Mouse (Mus musculus) limb, embryonic 14.5 days (tissue): ENCODE measurements around the gene Cmya5. TPM values are rescaled to one million over a fixed set of nuclear protein-coding genes. Genes with fewer than 3 reads are reported as not detected.

Experiments
- ATAC-seq: fragments of 200-750 bp; cut with Nextera tagmentation; 2 replicates; pipeline ENCODE4 v1.8.0; 2017; ENCODE audit warnings: low read depth, moderate number of reproducible peaks, moderate TSS enrichment; ENCODE audit not compliant: low FRiP score
- DNase-seq: peaks from one replicate; pipeline ENCODE4 v3.0.0-alpha.2; 2015; ENCODE audit warnings: low spot score
- H3K27ac ChIP-seq: fragments of 300-500 bp; sonication (generic); replicated peaks from 2 replicates; pipeline ENCODE4 v1.5.1; 2014; ENCODE audit warnings: low read depth, mild to moderate bottlenecking, low read length, moderate library complexity, mixed read lengths
- H3K27me3 ChIP-seq: fragments of 300-500 bp; sonication (generic); 2 replicates; pipeline ENCODE4 v1.6.1; 2014; ENCODE audit warnings: low read length, mixed read lengths; ENCODE audit not compliant: control insufficient read depth, insufficient read depth
- H3K36me3 ChIP-seq: fragments of 300-500 bp; sonication (generic); 2 replicates; pipeline ENCODE4 v1.6.1; 2014; ENCODE audit warnings: mild to moderate bottlenecking, low read length, moderate library complexity, mixed read lengths; ENCODE audit not compliant: control insufficient read depth, insufficient read depth
- H3K4me1 ChIP-seq: fragments of 300-500 bp; sonication (generic); 2 replicates; pipeline ENCODE4 v1.6.1; 2014; ENCODE audit warnings: antibody characterized with exemption, low read length, mixed read lengths; ENCODE audit not compliant: control insufficient read depth, insufficient read depth
- H3K4me2 ChIP-seq: fragments of 300-500 bp; sonication (generic); replicated peaks from 2 replicates; pipeline ENCODE4 v1.6.1; 2014; ENCODE audit warnings: low read depth, mild to moderate bottlenecking, low read length, moderate library complexity; ENCODE audit not compliant: severe bottlenecking
- H3K4me3 ChIP-seq: fragments of 300-500 bp; sonication (generic); replicated peaks from 2 replicates; pipeline ENCODE4 v1.5.1; 2014; ENCODE audit warnings: low read length
- H3K9ac ChIP-seq: fragments of 300-500 bp; sonication (generic); 2 replicates; pipeline ENCODE4 v1.6.1; 2014; ENCODE audit warnings: mild to moderate bottlenecking, low read depth, low read length, moderate library complexity; ENCODE audit not compliant: severe bottlenecking
- H3K9me3 ChIP-seq: fragments of 300-500 bp; sonication (generic); 2 replicates; pipeline ENCODE4 v1.6.1; 2016; ENCODE audit warnings: low read length; ENCODE audit not compliant: control insufficient read depth
- POLR2A ChIP-seq: fragments of 200-500 bp; IDR thresholded peaks from 2 replicates; pipeline ENCODE4 v1.8.0; 2012; ENCODE audit warnings: inconsistent platforms, mild to moderate bottlenecking, moderate library complexity, borderline replicate concordance; ENCODE audit not compliant: insufficient read depth, insufficient read length; ENCODE audit errors: extremely low read depth
- WGBS: fragments of 180-500 bp; shearing (Covaris S2); extraction: QIAGEN DNeasy Blood & Tissue Kit; methylation state at CpG from one replicate; pipeline ENCODE4 v1.1.7; 2014; 5-methylcytosine and 5-hydroxymethylcytosine counted together
- polyA plus RNA-seq, 2 experiments: library from polyadenylated mRNA; depleted of rRNA in 1 of 2; stranded (reverse) in 1 of 2; unstranded in 1 of 2; fragments of >200 nt; fragmentation: Nextera tagmentation in 1 of 2; extraction: Ambion mirVana in 1 of 2; gene quantifications; 2 replicates each; pipeline versions ENCODE4 v1.2.1 to v1.2.3; 2012 to 2014

The Cmya5 gene
- polyA plus RNA-seq, 2 experiments = 0.73 to 0.78 TPM

GRCm38 (mm10) chr13:93094204-93094935 is 50.2 kb downstream of the Cmya5 start:
- Histone ChIP-seq H3K9me3 (no peaks in the 10 kb centered on the region), H3K4me1 (no peaks in the 10 kb centered on the region), H3K4me2 (no peak overlapping the region), H3K4me3 (no peak overlapping the region), H3K27ac (no peak overlapping the region), H3K36me3 (no peaks in the 10 kb centered on the region), H3K9ac (no peak overlapping the region), H3K27me3 (no peaks in the 10 kb centered on the region)
- TF ChIP-seq POLR2A = no peak
- ATAC-seq = no peak
- DNase-seq = no peak
- 77% methylated on average over 10 of the region's 10 CpGs for WGBS

GRCm38 (mm10) chr13:93093697-93094096 is 50.8 kb downstream of the Cmya5 start:
- Histone ChIP-seq H3K9me3 (no peaks in the 10 kb centered on the region), H3K4me3 (no peak overlapping the region), H3K9ac (no peak overlapping the region), H3K4me1 (no peaks in the 10 kb centered on the region), H3K27me3 (no peaks in the 10 kb centered on the region), H3K4me2 (no peak overlapping the region), H3K36me3 (no peaks in the 10 kb centered on the region), H3K27ac (no peak overlapping the region)
- DNase-seq (no peak), ATAC-seq (no peak)
- 87% methylated on average over 5 of the region's 5 CpGs for WGBS
- no peak for TF ChIP-seq POLR2A

GRCm38 (mm10) chr13:93092916-93093429 is 51.6 kb downstream of the Cmya5 start:
- H3K4me2 ChIP-seq = no peak overlapping the region
- H3K9me3 ChIP-seq = no peaks in the 10 kb centered on the region
- no peak overlapping the region for H3K27ac ChIP-seq
- DNase-seq (no peak), ATAC-seq (no peak)
- TF ChIP-seq POLR2A = no peak
- H3K9ac ChIP-seq = no peak overlapping the region
- H3K4me3 ChIP-seq = no peak overlapping the region
- no peaks in the 10 kb centered on the region for H3K27me3 ChIP-seq
- no peaks in the 10 kb centered on the region for H3K4me1 ChIP-seq
- no peaks in the 10 kb centered on the region for H3K36me3 ChIP-seq
- WGBS = 64% methylated on average over 2 of the region's 2 CpGs

- H3K9me3 ChIP-seq = no peaks in the 10 kb centered on the region
- H3K4me3 ChIP-seq = no peak overlapping the region
- ATAC-seq (no peak), DNase-seq (no peak)
- no peak for TF ChIP-seq POLR2A
- no peak overlapping the region for H3K4me2 ChIP-seq
- H3K4me1 ChIP-seq = no peaks in the 10 kb centered on the region
- H3K27ac ChIP-seq = no peak overlapping the region
- H3K27me3 ChIP-seq = no peaks in the 10 kb centered on the region
- no peak overlapping the region for H3K9ac ChIP-seq
- no peaks in the 10 kb centered on the region for H3K36me3 ChIP-seq
- 88% methylated on average over 10 of the region's 10 CpGs for WGBS
Observed at GRCm38 (mm10) chr13:93091866-93092455, 52.6 kb downstream of the Cmya5 start.

- H3K9ac ChIP-seq = no peak overlapping the region
- no peaks in the 10 kb centered on the region for H3K27me3 ChIP-seq
- H3K4me3 ChIP-seq = no peak overlapping the region
- DNase-seq (no peak), ATAC-seq (no peak)
- H3K27ac ChIP-seq = no peak overlapping the region
- WGBS = 96% methylated on average over 9 of the region's 9 CpGs
- H3K4me1 ChIP-seq = no peaks in the 10 kb centered on the region
- no peak for TF ChIP-seq POLR2A
- no peak overlapping the region for H3K4me2 ChIP-seq
- no peaks in the 10 kb centered on the region for H3K9me3 ChIP-seq
- no peaks in the 10 kb centered on the region for H3K36me3 ChIP-seq
Observed at GRCm38 (mm10) chr13:93091176-93091575, 53.3 kb downstream of the Cmya5 start.
